Mouse (Mus musculus): ENCODE measurements around the gene Adamts18.

The Adamts18 gene

DNA sequence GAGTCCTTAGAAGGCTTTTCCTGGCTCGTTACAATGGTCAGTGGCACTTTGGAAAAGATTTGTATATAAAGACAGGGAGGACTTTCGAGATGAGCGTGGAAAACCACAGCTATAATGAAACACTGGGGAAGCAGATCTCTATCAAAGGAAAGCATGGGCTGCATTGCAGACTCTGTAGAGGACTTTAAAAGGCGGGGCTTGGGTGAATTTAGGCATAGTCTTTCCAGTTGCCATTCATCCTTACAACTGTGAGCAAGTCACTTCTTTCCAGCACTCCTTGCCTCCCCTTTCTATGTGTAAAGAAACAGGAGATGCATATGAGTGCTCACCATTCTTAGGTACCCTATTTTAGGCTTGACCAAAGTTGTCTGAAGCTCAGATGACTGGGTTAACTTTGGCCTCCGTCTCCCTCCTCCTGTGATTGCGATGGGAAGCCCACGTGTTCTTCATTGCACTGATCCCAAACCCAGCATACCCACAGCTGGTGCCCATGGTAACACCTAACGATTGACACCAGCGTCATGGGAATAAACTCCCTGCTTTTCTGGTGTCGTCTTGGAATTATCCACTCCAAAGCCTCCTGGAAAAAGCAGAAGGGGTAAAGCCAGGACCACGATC, 191.7 kb downstream of the Adamts18 start:
- DNase-seq: no peak

- peak in 1 of 2 experiments; percentile 30 for DNase-seq
Measured at GRCm38 (mm10) chr8:113656154-113656553, 192.4 kb downstream of the Adamts18 start.

GRCm38 (mm10) chr8:113653151-113653550, 195.4 kb downstream of the Adamts18 start:
- DNase-seq: no peak

DNA sequence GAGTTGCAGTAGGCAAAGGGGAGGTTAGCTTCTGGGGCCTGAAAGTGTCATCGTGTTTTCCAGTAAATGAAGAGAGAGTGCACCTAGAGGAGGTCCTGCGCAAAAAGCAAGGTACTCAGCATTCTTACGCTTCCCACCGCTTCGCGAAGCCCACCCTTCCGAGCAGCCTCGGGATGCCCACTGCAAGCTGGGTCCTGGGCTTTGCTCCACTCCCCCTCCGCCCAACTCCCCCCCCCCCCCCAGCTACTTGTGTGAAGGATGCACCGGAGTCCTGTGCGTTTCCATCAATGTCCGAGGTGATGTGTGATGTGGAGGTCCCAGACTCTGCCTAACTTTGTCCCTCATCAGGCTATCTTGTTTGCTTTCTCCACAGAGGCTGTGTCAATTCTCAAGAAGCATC, 196.1 kb downstream of the Adamts18 start:
- DNase-seq: no peak

Measured in spleen, adult 18-20 months (tissue).